Comparison of ENCODE assay signal across 19 mouse cellular contexts in genomic region chr14:94475887-94476286, GRCm38 (mm10).
DNase-seq lines count a peak whose midpoint lies in the region; ATAC-seq and TF ChIP-seq lines count a peak whose summit lies in the region.
"Had no signal": no experiment of that assay in that cellular context is flagged by ENCODE, and none has a peak within 500 bp of the region (broad histone marks: within the 10 kb centered on the region; RNA-seq: fewer than 3 reads in every experiment).

No protein-coding gene starts in this region.

- no peaks in the 10 kb centered on the region for H3K36me3 ChIP-seq in hindbrain, postnatal 0 days (ENCODE audit: insufficient read depth, low read length)
- no peaks in the 10 kb centered on the region for H3K36me3 ChIP-seq in hindbrain, embryonic 12.5 days
- H3K36me3 ChIP-seq: heart, embryonic 10.5 days; intestine, embryonic 15.5 days had no signal

- ATAC-seq in hindbrain, postnatal 0 days: peak; percentile 81; the same call in 1 of the 2 replicates
- ATAC-seq in hindbrain, embryonic 12.5 days (ENCODE audit: low FRiP score): no peak
- ATAC-seq: forebrain, embryonic 16.5 days; intestine, embryonic 15.5 days had no signal

- H3K4me3 ChIP-seq in hindbrain, postnatal 0 days (ENCODE audit: low read length): no peak overlapping the region
- H3K4me3 ChIP-seq in hindbrain, embryonic 12.5 days: no peak overlapping the region
- H3K4me3 ChIP-seq: heart, embryonic 10.5 days; intestine, embryonic 15.5 days had no signal

- no peak overlapping the region for H3K9ac ChIP-seq in hindbrain, postnatal 0 days (replicated peaks; ENCODE audit: low read length)
- no peak overlapping the region for H3K9ac ChIP-seq in hindbrain, embryonic 12.5 days
- H3K9ac ChIP-seq: intestine, embryonic 15.5 days had no signal

- DNase-seq in cerebellum, postnatal 25 days: peak; percentile 10 to 39
- no peak for DNase-seq in cerebellum, adult 8-10 months
- DNase-seq in hindbrain, postnatal 0 days (ENCODE audit: low spot score): peak; percentile 72
- DNase-seq in MN1 (ENCODE audit: low spot score): peak; percentile 25
- peak; percentile 46 for DNase-seq in brain, embryonic 14.5 days (ENCODE audit: low read depth)
- DNase-seq in adrenal gland, adult 2 months: no peak
- DNase-seq: adrenal gland, adult 8-10 months; adrenal gland, postnatal 36 days; cerebellum, adult 11-12 months; gastrocnemius, postnatal 10 days; heart, adult 18-20 months; heart, postnatal 10 days; heart, postnatal 4 days; kidney, adult 2 months had no signal

- TF ChIP-seq POLR2A in brain, embryonic 14.5 days (IDR thresholded peaks at IDR 0.05; ENCODE audit: borderline replicate concordance, extremely low read depth, insufficient read depth, insufficient read length, poor library complexity, severe bottlenecking): no peak

- no peak overlapping the region for H3K27ac ChIP-seq in hindbrain, postnatal 0 days
- H3K27ac ChIP-seq in hindbrain, embryonic 12.5 days: no peak overlapping the region
- H3K27ac ChIP-seq: heart, embryonic 10.5 days; intestine, embryonic 15.5 days had no signal

- no peaks in the 10 kb centered on the region for H3K4me1 ChIP-seq in hindbrain, postnatal 0 days (ENCODE audit: insufficient read depth, low read length)
- no peaks in the 10 kb centered on the region for H3K4me1 ChIP-seq in hindbrain, embryonic 12.5 days
- H3K4me1 ChIP-seq: heart, embryonic 10.5 days; intestine, embryonic 15.5 days had no signal

- WGBS in hindbrain, postnatal 0 days: 58% methylated on average over 3 of the region's 3 CpGs
- 72% methylated on average over 3 of the region's 3 CpGs for WGBS in hindbrain, embryonic 12.5 days

- H3K4me2 ChIP-seq in hindbrain, postnatal 0 days (ENCODE audit: low read depth, low read length): no peak overlapping the region
- no peak overlapping the region for H3K4me2 ChIP-seq in hindbrain, embryonic 12.5 days (replicated peaks)
- H3K4me2 ChIP-seq: intestine, embryonic 15.5 days had no signal

- no peaks in the 10 kb centered on the region for H3K27me3 ChIP-seq in hindbrain, postnatal 0 days (ENCODE audit: insufficient read depth, low read length)
- no peaks in the 10 kb centered on the region for H3K27me3 ChIP-seq in hindbrain, embryonic 12.5 days
- H3K27me3 ChIP-seq: CH12.LX; intestine, embryonic 15.5 days had no signal

- TF ChIP-seq CTCF in hindbrain, postnatal 0 days (IDR thresholded peaks at IDR 0.05; ENCODE audit: low read depth): no peak
- no peak for TF ChIP-seq CTCF in brain, embryonic 14.5 days (IDR thresholded peaks at IDR 0.05; ENCODE audit: borderline replicate concordance, extremely low read depth, insufficient read depth, insufficient read length)

- H3K9me3 ChIP-seq in hindbrain, postnatal 0 days (ENCODE audit: low read length): no peaks in the 10 kb centered on the region
- H3K9me3 ChIP-seq in hindbrain, embryonic 12.5 days (replicated peaks): no peaks in the 10 kb centered on the region
- H3K9me3 ChIP-seq: heart, embryonic 10.5 days; intestine, embryonic 15.5 days had no signal

Comparison
In these comparisons a context has a peak if more than half of its experiments do, and no peak if none do; other contexts are left out.
1. DNase-seq: peak in cerebellum, postnatal 25 days (2 of 2), hindbrain, postnatal 0 days (single experiment), MN1 (single experiment) and brain, embryonic 14.5 days (single experiment); none in cerebellum, adult 8-10 months (single experiment) and adrenal gland, adult 2 months (single experiment).